Mouse (Mus musculus): Measurements from ENCODE around the gene Acsbg1.
"Not testable (repeated sequence)": the region's sequence is repeated elsewhere in the genome, so short reads cannot be mapped to it uniquely, and the experiment has no call there.

Gene Acsbg1

DNA sequence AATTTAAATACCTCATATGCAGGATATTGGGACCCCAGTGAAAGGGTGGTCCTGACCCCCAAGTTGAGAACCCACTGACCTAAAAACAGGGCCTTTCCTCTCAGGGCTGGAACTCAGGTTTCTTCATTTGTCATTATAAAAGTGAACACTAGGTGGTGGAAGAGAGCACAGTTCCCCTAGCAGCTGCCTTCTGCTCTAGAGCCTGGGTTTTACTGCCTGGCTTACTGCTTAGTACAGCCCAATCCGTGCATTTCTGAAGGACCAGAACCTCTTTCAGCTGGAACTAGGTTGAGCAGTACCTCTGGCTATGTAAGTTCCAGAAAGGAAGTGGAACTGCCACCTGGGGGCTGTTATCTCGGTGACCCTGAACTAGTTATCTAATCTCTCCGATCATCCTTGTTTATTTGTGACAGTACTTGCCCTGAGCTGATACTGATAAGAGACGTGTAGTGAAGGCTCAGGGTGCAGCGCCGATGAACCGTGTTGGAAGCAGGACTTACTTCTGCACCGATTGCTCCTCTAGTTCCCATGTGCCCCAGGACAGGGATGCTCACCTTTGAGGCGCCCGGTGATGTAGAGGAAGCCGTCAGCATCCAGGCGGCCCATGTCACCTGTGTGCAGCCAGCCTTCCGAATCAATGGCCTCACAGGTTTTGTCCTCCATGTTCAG lies 47.4 kb downstream of the Acsbg1 start:
- DNase-seq (ENCODE audit: extremely low spot score, low read depth, low spot score) = peak; percentile 73

- no peak for DNase-seq (ENCODE audit: extremely low spot score, low read depth, low spot score)
Observed at GRCm38 (mm10) chr9:54612781-54613191, 48.9 kb downstream of the Acsbg1 start.

GRCm38 (mm10) chr9:54604886-54605285 lies 56.8 kb downstream of the Acsbg1 start:
- DNase-seq (ENCODE audit: extremely low spot score, low read depth, low spot score) = no peak

- DNase-seq (ENCODE audit: extremely low spot score, low read depth, low spot score) = no peak
Observed at GRCm38 (mm10) chr9:54604131-54604654, 57.5 kb downstream of the Acsbg1 start.

GRCm38 (mm10) chr9:54602916-54603315 lies 58.8 kb downstream of the Acsbg1 start:
- DNase-seq (ENCODE audit: extremely low spot score, low read depth, low spot score) = no peak

DNA sequence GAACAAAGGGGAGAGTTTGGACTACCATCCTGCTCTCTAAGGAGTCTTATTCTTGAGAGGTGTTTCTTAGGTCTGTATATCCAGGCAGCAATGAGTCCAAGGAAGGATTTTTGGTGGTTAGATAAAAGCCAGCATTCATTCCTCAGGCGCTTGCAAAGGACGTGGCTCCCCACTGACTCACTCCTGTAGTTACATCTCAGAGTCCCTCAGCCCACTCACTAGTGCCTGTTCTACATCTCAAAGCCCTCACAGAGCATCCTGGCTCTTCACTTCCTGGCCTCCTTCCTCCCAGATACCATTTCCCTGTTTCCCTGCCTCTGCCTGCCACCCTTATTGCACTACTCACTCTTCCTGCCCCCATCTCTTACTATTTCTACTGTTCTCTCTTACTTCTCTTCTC lies 59.3 kb downstream of the Acsbg1 start:
- no peak for DNase-seq (ENCODE audit: extremely low spot score, low read depth, low spot score)

DNA sequence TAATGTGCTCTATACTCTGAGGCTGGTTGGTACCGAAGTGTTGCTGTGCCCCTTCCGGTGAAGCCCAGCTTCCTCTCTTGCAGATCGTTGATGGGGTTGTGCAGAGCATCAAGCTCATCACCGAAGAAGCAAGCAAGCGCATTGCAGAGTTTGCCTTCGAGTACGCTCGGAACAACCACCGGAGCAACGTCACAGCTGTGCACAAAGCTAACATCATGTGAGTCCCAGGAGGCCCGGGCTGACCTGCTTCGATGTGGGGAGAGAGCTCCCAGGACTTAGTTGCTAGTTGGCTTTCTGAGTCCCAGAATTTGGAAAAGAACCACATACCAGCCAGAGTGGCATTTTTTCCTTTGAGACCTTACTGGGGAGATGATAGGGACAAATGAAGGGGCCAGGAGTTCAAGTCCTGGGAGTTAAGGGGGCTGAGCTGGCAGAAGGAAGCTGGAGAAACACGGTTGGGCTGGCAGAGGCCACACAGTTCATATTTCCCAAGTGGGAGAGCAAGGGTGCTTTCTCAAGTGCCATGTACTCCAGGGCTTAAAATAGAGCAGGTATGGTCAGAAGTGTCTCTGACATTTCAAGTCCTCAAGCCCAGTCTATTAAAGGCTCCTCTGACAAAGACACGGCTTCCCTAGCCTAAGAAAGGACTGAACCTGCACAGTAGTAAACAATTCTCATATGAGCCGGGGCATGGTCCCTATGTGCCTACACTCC lies 64.8 kb downstream of the Acsbg1 start:
- DNase-seq (ENCODE audit: extremely low spot score, low read depth, low spot score) = no peak

GRCm38 (mm10) chr9:54593652-54594051 lies 68.0 kb downstream of the Acsbg1 start:
- not testable (repeated sequence) for DNase-seq (ENCODE audit: extremely low spot score, low read depth, low spot score)

- no peak for DNase-seq (ENCODE audit: extremely low spot score, low read depth, low spot score)
Observed at GRCm38 (mm10) chr9:54587863-54588262, 73.8 kb downstream of the Acsbg1 start.

DNA sequence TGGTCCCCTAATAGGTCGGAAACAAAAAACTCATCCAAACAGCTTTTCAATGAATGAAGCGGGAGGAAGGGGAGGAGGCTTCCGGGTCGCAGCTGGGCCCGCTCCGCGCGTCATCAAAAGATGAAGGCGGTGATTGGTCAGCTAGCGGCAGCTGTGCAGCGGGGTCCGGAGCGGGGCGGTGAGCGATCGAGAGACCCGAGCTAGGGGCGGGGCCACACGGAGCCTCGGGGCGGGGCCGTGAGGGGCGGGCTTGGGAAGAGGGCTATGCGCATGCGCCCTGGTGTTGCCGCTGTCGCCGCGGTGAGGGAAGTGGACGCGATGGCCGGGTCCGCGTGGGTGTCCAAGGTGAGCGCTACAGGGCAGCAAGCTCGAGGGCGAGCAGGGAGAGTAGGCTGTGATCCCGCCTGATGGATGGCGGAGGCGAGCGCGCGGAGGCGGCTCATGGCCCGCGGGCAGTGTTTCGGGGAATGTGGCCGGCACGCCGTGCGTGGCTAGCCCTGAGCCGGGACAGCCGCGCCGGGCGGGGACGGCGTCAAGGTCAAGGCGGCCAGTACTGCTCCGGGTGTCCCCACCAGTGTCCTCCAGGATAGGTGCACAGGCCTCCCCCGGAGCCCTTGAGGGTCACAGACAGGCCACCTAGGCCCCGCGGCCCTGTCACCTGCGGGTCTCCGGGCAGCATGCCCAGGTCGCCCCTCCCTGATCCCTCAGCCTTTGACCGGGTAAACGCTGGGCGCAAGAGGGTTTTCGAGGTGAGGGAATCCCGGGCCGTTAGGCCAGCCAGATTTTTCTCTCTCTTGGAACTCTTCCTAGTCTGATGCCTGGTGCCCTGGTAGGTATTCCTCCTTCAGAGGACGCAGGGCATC lies 75.2 kb downstream of the Acsbg1 start, which contains the start of gene Idh3a:
TSS of gene Idh3a (plus strand) at position 136 of the 863 bp plus-strand sequence.
- DNase-seq (ENCODE audit: extremely low spot score, low read depth, low spot score) = peak; percentile 85

- DNase-seq (ENCODE audit: extremely low spot score, low read depth, low spot score) = no peak
Observed at GRCm38 (mm10) chr9:54585839-54586198, 75.9 kb downstream of the Acsbg1 start.

- not testable (repeated sequence) for DNase-seq (ENCODE audit: extremely low spot score, low read depth, low spot score)
Observed at GRCm38 (mm10) chr9:54584127-54584526, 77.5 kb downstream of the Acsbg1 start.

DNA sequence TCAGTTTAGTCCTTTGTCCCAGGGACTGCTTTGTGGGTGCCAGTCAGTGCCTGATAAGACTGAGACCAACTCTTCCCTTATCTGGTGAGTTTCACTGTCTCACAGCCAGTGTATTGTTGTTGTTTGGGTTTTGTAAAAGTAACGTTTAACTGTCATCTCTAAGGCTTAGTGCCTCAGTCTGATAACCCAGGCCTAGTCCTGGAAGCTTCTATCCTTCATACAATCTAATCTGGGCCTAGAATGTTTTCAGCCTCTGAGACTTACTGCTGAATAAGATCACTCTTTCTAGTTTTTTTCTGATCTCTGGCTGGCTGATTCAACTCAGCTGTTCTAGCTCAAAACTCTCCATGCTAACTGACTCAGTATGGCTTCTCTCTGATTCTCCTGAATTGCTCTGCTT lies 78.0 kb downstream of the Acsbg1 start:
- DNase-seq (ENCODE audit: extremely low spot score, low read depth, low spot score) = no peak

GRCm38 (mm10) chr9:54571130-54571839 lies 90.4 kb downstream of the Acsbg1 start:
- DNase-seq (ENCODE audit: extremely low spot score, low read depth, low spot score) = no peak

- DNase-seq (ENCODE audit: extremely low spot score, low read depth, low spot score) = no peak
Observed at GRCm38 (mm10) chr9:54568732-54569131, 92.9 kb downstream of the Acsbg1 start.

DNA sequence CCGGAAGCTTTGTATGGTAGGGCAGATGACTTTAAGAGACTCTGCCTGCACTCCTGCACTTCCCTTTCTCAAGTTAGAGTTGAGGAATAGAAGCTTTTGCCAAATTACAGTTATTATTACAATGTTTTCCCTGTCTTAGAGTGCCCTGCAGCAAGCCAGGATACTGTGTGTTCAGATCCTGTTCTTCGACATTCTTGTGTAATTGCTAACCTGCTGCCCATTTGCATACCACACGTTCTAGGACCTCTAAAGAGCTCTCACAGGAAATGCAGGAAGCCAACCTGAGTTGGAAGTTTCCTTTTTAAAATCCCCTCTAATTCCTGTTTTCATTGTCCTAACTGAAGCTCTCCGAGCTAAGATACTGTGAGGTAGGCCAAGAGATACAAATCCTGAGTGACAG lies 94.7 kb downstream of the Acsbg1 start:
- DNase-seq (ENCODE audit: extremely low spot score, low read depth, low spot score) = no peak

GRCm38 (mm10) chr9:54560831-54561601 lies 100.7 kb downstream of the Acsbg1 start:
- DNase-seq (ENCODE audit: extremely low spot score, low read depth, low spot score) = no peak

- no peak for DNase-seq (ENCODE audit: extremely low spot score, low read depth, low spot score)
Observed at GRCm38 (mm10) chr9:54559771-54560471, 101.7 kb downstream of the Acsbg1 start, which contains the start of gene Cib2. TSS of gene Cib2 (minus strand) at chr9:54560218.

GRCm38 (mm10) chr9:54558731-54559130 lies 102.9 kb downstream of the Acsbg1 start:
- DNase-seq (ENCODE audit: extremely low spot score, low read depth, low spot score) = no peak
